Mouse (Mus musculus) erythroblast, adult 5-6 weeks (primary cell): ENCODE data around the gene Sos2. TPM values are rescaled to one million over a fixed set of nuclear protein-coding genes. Genes with fewer than 3 reads are reported as not detected.
A peak's percentile ranks its signal among the peaks of the same experiment; 100 is the strongest.

Experiments
- ATAC-seq: replicated peaks from 2 replicates; pipeline ENCODE4 v1.8.0; 2016; ENCODE audit warnings: moderate number of reproducible peaks, mild to moderate bottlenecking, moderate TSS enrichment, inconsistent platforms; ENCODE audit not compliant: poor library complexity, low FRiP score, severe bottlenecking
- total RNA-seq, 2 experiments: library from RNA; stranded (forward) in 1 of 2; stranded (reverse) in 1 of 2; fragments of 150-400 nt in 1 of 2; fragments of 200-764, 138-1000 nt in 1 of 2; gene quantifications; 2 replicates each; pipeline versions ENCODE4 v1.2.3 to v1.2.4; 2015 to 2017; ENCODE audit warnings: low replicate concordance in 2 of 2

The Sos2 gene
- 20.7 and 31.3 TPM in 2 replicates for total RNA-seq (2015; ENCODE audit: low replicate concordance)
- total RNA-seq (2017; ENCODE audit: low replicate concordance), result 13.5 and 14.3 TPM in 2 replicates

DNA sequence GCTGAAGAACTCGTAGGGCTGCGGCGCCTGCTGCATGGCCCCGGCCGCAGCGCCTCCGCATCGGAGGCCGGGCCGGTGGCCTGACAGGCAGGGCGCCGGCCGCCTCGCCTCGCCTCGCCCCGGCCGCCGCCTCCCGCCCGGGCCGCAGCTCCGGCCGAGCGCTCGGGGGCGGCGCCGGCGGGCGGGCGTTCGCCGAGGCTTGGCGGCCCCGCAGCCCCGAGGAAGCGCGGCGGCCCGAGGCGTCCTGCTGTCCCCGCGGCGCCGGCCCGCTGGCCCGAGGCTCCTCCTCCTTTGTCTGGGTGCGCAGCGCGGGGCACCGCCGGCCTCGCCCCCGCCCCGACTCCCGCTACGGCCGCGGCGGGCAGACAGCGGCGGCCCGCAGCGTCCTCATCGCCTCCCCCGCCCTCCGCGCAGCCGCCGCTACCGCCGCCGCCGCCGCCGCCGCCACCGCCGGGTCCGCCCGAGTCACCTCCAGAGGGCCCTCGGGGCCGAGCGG lies at the start of gene Sos2:
Gene Sos2, minus strand, starts transcription at position 287 of the 496 bp plus-strand sequence.
- peak; percentile 58 for ATAC-seq

DNA sequence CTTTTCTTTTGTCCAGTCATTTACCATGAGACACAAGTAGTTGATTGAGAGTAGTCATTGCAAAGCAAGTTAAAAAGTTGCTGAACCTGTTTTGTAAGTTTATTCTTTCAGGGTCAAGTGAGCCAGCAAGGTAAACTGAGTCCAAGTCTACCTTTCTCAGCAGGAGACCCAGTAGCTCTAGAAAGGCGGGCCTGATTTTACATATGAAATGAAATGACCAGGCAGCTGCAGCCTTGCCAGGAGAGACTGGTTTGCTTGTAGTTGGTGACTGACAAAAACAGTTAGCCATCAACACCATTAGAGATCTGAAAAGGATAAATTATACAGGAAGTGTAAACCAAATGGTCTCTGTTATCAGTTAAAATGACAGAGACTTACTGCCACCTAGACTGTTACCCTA lies 48.7 kb upstream of the Sos2 start:
- no peak for ATAC-seq

DNA sequence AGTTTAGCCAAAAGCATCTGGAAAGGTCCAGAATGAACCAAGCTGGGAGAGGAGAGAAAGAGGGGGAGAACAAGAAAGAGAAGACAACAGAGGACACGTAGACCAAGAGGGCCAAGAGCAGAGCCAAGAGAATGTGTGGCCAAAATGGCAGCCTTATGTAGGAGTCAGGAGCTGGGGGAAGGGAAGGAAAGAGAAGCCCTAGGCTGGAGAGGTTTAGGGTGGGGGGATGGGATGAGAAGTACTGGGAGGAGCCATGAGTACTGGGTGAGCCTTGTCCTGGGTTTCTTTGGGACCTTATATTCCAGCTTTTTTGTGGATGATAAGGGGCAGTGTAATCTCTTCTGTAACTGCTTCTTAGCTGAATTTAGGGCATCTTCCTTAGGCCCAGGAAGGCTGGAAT lies 47.6 kb upstream of the Sos2 start:
- ATAC-seq, result no peak

GRCm38 (mm10) chr12:69724711-69725460 lies 43.2 kb upstream of the Sos2 start, which contains the start of the genes L2hgdh and Atp5s:
Gene L2hgdh, minus strand, starts transcription at chr12:69724873.
Gene Atp5s, plus strand, starts transcription at chr12:69724950.
- peak; percentile 96 for ATAC-seq

DNA sequence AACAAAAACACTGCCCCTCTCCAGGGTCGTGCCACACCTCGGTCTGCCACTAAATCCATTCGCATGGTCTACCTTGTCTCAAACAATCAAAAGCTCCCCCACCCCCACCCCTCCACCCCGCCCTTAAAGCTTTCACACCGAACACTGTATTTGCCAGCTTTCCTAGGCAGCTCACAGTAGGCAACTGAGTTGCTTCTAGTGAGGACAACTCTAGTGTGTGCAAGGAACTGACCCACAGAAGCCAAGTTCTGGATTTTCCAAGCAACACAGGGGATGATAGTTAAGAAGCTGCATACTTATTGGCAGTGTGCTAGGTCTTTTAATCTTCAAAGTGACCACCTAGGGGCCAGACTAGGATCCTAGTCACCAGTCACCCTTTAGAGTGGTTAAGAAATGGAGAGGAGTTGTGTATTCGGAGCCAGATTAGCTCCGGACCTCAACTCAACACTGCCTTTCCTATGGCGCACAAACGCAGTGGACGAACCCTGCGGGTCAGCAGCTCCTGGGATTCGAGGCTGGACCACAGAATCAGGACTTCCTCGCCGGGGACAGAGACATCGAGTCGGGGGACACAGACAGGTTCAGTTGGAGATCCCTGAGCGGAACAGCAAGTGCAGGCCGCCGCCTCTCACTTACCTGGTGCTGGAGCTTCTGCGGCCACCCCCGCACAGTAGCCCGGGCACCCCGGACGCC lies 42.5 kb upstream of the Sos2 start:
- ATAC-seq, result peak; percentile 7

GRCm38 (mm10) chr12:69723376-69723775 lies 41.7 kb upstream of the Sos2 start:
- ATAC-seq, result no peak

DNA sequence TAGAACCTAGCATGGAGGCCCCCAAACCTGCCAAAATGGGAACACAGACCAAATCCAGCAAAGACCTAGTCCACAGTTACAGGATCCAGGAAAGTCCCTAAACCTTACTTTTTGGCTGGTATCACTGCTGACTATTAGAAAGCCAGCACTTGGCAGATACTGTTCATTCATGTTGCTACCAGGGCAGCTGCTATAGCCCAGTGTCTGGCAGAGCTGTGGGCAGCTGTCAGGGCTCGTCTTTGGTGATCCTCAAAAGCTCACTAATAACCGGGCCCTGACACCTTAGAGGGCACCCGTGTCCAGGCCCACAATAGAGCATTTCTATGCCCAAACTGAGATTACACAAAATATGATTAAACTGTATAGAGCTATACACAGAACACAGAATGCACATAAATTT lies 41.2 kb upstream of the Sos2 start:
- no peak for ATAC-seq

GRCm38 (mm10) chr12:69713628-69714027 lies 32.0 kb upstream of the Sos2 start:
- ATAC-seq, result no peak

DNA sequence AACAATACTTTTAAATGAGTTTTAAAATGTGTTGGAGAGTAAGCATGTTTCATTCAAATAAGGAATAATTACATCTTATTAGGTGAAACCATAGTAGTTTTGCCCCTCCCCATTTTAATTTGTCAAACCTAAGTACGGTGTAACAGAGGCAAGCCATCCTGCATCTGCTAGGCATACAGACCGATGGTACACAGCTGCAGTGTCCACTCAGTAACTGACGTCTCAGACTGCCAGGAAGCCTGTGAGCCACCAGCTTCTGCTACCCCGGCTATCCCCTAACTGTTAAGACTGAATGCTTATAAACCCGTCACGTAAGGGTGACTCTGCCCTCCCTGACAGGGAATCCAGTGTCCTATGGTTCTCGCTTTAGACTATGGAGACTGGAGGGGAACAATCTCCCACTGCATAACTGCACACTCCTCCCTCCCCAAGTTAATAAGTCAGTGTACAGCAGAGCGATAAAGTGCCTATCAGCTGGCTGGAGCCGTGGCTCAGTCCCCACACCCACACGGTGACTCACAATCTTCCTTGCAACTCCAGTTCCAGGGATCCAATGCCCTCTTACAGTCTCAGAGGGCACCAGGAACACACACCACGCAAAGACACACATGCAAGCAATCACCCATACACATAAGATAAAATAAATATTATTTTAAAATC lies 23.3 kb upstream of the Sos2 start:
- ATAC-seq, result 0 out of 2 replicates have a peak, but pooled peaks have one; percentile 54

- no peak for ATAC-seq
Measured at GRCm38 (mm10) chr12:69698352-69698751, 16.7 kb upstream of the Sos2 start.

DNA sequence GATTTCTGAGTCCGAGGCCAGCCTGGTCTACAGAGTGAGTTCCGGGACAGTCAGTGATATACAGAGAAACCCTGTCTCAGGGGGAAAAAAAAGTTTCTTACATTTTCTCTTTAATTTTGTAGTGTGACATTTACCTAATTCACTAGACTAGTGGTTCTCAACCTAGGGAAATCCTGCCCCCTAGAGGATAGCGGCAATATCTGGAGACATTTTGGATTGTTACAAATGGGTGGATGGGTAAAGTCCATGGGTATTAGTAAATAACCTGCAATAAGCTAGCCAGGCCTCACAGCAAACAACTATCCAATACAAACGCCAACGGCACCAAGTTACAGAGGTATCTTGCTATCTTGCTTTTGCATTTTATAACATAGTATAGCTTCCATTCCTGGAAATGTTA lies 15.1 kb upstream of the Sos2 start:
- peak; percentile 88 for ATAC-seq

GRCm38 (mm10) chr12:69693471-69693870 lies 11.8 kb upstream of the Sos2 start:
- ATAC-seq, result no peak

GRCm38 (mm10) chr12:69690714-69691113 lies 9.1 kb upstream of the Sos2 start:
- no peak for ATAC-seq

DNA sequence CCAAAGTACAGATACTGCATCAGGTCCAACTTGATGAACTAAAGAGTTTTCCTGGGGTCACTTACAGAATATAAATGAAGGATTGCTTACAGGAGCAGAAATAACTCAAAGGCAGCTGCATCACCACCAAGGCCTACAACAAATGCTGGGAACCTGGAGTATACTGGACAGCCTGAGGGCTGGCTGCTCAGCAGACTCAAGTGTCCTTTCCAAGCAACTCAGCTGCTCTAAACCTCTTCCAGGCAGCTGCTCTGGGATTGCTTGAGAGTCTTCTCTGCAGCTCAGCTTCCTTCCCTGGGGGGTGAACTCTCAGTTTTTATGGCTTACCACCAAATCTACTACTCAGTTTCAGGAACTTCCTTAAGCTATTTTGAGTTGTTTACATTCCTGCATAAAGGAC lies 7.4 kb upstream of the Sos2 start:
- no peak for ATAC-seq

GRCm38 (mm10) chr12:69688368-69688767 lies 6.7 kb upstream of the Sos2 start:
- ATAC-seq, result no peak

GRCm38 (mm10) chr12:69683537-69683936 lies 1.9 kb upstream of the Sos2 start:
- peak; percentile 84 for ATAC-seq

DNA sequence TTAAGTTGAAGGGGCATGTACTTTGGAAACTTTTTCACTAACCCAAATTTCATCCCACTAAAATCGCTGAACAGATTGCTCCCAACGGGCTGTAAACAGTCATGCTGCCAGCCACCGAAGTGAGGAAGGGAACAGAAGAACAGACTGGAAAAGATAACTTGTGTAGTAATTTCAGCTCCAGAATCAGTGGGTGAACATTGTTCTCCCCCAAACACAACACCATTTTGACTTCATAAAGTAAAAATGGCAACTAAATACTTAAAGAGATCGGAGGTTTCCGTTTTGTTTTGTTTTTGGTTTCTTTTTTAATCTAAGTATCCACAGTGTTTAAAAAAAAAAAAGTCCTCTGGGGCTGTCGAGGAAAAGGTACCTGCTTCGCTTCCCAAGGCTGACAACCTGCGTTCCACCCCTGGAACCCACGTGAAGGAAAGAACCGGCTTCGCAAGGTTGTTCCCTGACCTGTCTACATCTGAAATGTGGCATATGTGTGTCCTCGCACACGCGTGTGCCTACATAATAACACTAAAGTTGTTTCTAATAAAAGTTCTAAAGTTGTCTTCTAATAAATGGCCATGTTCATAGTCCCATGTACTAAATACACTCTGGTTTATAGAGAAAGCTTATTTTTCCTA lies 1.3 kb upstream of the Sos2 start:
- ATAC-seq, result no peak

DNA sequence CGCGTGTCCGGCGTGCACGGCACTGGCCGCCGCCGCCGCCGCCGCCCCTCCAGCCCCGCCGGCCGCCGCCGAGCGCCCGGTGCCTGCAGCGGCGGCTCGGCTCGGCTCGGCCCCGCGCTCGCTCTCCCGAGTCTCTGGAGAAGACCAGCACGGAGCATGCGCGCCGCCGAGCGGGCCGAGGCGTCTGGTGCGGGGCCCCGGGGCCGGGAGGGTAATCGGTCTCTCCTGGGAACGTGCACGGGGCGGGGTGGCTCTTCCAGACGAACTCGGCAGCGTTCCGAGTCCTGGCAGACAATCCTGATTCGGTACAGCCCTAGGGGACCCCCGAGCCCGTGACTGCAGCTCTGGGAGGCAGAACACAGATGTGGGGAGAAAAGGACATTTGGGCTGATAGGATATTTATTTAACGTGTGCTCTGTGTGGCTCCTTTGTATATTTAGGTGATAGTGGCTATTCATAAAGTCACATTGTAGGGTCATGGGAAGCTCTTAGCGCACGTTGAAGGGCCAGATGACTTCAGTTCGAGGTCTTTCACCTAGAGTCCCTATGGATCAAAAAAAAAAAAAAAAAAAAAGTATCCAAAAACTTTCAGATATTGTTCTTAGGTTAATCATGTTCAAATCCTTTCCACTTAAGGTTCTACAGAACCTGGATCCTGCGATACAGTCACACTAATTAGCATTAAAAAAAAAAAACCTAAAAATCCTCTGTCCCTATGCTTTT lies 574 bp upstream of the Sos2 start:
- peak; percentile 79 for ATAC-seq
